Mouse (Mus musculus): ENCODE data around the gene Cyp4f37. TPM values are rescaled to one million over a fixed set of nuclear protein-coding genes. Genes with fewer than 3 reads are reported as not detected.

Cyp4f37 gene
- polyA plus RNA-seq, 1 experiment from 2014 or later = not detected

GRCm38 (mm10) chr17:32680404-32680803, 59.3 kb downstream of the Cyp4f37 start:
- Histone ChIP-seq H3K9me3 (ENCODE audit: low read depth, low read length) (no peaks in the 10 kb centered on the region), H3K9ac (no peak overlapping the region), H3K4me1 (ENCODE audit: insufficient read depth) (no peaks in the 10 kb centered on the region), H3K4me3 (ENCODE audit: low read depth, low read length) (no peak overlapping the region), H3K27me3 (ENCODE audit: insufficient read depth, low read length) (no peaks in the 10 kb centered on the region), H3K27ac (ENCODE audit: low read depth) (no peak overlapping the region), H3K4me2 (no peak overlapping the region), H3K36me3 (ENCODE audit: insufficient read depth) (no peaks in the 10 kb centered on the region)
- ATAC-seq (ENCODE audit: insufficient read depth) (no peak), DNase-seq (peak; percentile 80)
- peak; percentile 74 for TF ChIP-seq CTCF (IDR thresholded peaks at IDR 0.05; ENCODE audit: low read depth)
- WGBS = 19% methylated on average over 2 of the region's 2 CpGs

- no peak for DNase-seq
- H3K4me2 ChIP-seq = no peak within 1 kb of the TSS
- ATAC-seq (ENCODE audit: insufficient read depth) = no peak
- no peak within 1 kb of the TSS for H3K4me3 ChIP-seq (ENCODE audit: low read depth, low read length)
- TF ChIP-seq CTCF (IDR thresholded peaks at IDR 0.05; ENCODE audit: low read depth) = no peak
- H3K4me1 ChIP-seq (ENCODE audit: insufficient read depth) = no peaks in the 10 kb centered on the region
- H3K36me3 ChIP-seq (ENCODE audit: insufficient read depth) = no peaks in the 10 kb centered on the region
- H3K9ac ChIP-seq = no peak within 1 kb of the TSS
- no peaks in the 10 kb centered on the region for H3K9me3 ChIP-seq (ENCODE audit: low read depth, low read length)
- no peak within 1 kb of the TSS for H3K27ac ChIP-seq (ENCODE audit: low read depth)
- 24% methylated on average over 7 of the region's 7 CpGs for WGBS
- no peaks in the 10 kb centered on the region for H3K27me3 ChIP-seq (ENCODE audit: insufficient read depth, low read length)
These were observed 64.1 kb downstream of the Cyp4f37 start, which contains the start of gene Cyp4f15 for GRCm38 (mm10) chr17:32685048-32685750. Cyp4f15 (plus strand) TSS chr17:32685627.

Other genes starting within 250 kb of the Cyp4f37 start
- gene Wiz, start 231.9 kb upstream of the Cyp4f37 start, polyA plus RNA-seq (2014; fragmentation: Nextera tagmentation; extraction: Ambion mirVana) = 41.8 and 48.1 TPM in 2 replicates
- gene Rasal3, start 217.7 kb upstream of the Cyp4f37 start, polyA plus RNA-seq (2014; fragmentation: Nextera tagmentation; extraction: Ambion mirVana) = 0.93 and 1.0 TPM in 2 replicates
- gene Pglyrp2, start 197.1 kb upstream of the Cyp4f37 start, polyA plus RNA-seq (2014; fragmentation: Nextera tagmentation; extraction: Ambion mirVana) = 0.07 TPM in 1 of 2 replicates, not detected in the other
- 0.72 and 0.87 TPM in 2 replicates for gene Cyp4f39, start 168.6 kb upstream of the Cyp4f37 start, polyA plus RNA-seq (2014; fragmentation: Nextera tagmentation; extraction: Ambion mirVana)
- 5.4 and 5.9 TPM in 2 replicates for gene Cyp4f17, start 115.3 kb upstream of the Cyp4f37 start, polyA plus RNA-seq (2014; fragmentation: Nextera tagmentation; extraction: Ambion mirVana)
- 14.1 and 15.7 TPM in 2 replicates for gene Cyp4f16, start 84.8 kb upstream of the Cyp4f37 start, polyA plus RNA-seq (2014; fragmentation: Nextera tagmentation; extraction: Ambion mirVana)
- not detected in 2 replicates for gene Cyp4f40, start 37.6 kb downstream of the Cyp4f37 start, polyA plus RNA-seq (2014; fragmentation: Nextera tagmentation; extraction: Ambion mirVana)
- gene Cyp4f15, start 64.3 kb downstream of the Cyp4f37 start, polyA plus RNA-seq (2014; fragmentation: Nextera tagmentation; extraction: Ambion mirVana) = not detected in 2 replicates
- 58.3 and 58.6 TPM in 2 replicates for gene Zfp871, start 167.0 kb downstream of the Cyp4f37 start, polyA plus RNA-seq (2014; fragmentation: Nextera tagmentation; extraction: Ambion mirVana)
- 2.5 and 3.0 TPM in 2 replicates for gene Zfp811, start 188.6 kb downstream of the Cyp4f37 start, polyA plus RNA-seq (2014; fragmentation: Nextera tagmentation; extraction: Ambion mirVana)
- gene Zfp799, start 209.0 kb downstream of the Cyp4f37 start, polyA plus RNA-seq (2014; fragmentation: Nextera tagmentation; extraction: Ambion mirVana) = 16.1 and 19.0 TPM in 2 replicates

All from lung, embryonic 14.5 days (tissue).